Mouse (Mus musculus) heart, embryonic 10.5 days (tissue): ENCODE data around the gene Rbks. TPM values are rescaled to one million over a fixed set of nuclear protein-coding genes. Genes with fewer than 3 reads are reported as not detected.
"Not testable (repeated sequence)": the region's sequence is repeated elsewhere in the genome, so short reads cannot be mapped to it uniquely, and the experiment has no call there.

Experiments
- DNase-seq: peaks from one replicate; pipeline ENCODE4 v3.0.0-alpha.2; 2017; ENCODE audit warnings: low spot score
- H3K27ac ChIP-seq: fragments of 300-500 bp; sonication (generic); 2 replicates; pipeline ENCODE4 v1.5.1; 2016; ENCODE audit warnings: mild to moderate bottlenecking
- H3K27me3 ChIP-seq: fragments of 300-500 bp; sonication (generic); 2 replicates; pipeline ENCODE4 v1.6.1; 2016; ENCODE audit warnings: mild to moderate bottlenecking; ENCODE audit not compliant: poor library complexity, insufficient read depth, severe bottlenecking
- H3K36me3 ChIP-seq: fragments of 300-500 bp; sonication (generic); 2 replicates; pipeline ENCODE4 v1.6.1; 2016; ENCODE audit warnings: mild to moderate bottlenecking, moderate library complexity
- H3K4me1 ChIP-seq: fragments of 300-500 bp; sonication (generic); 2 replicates; pipeline ENCODE4 v1.6.1; 2016; ENCODE audit warnings: mild to moderate bottlenecking
- H3K4me3 ChIP-seq: fragments of 300-500 bp; sonication (generic); 2 replicates; pipeline ENCODE4 v1.5.1; 2016; ENCODE audit warnings: mild to moderate bottlenecking, moderate library complexity
- H3K9me3 ChIP-seq: fragments of 300-500 bp; sonication (generic); 2 replicates; pipeline ENCODE4 v1.6.1; 2016; ENCODE audit warnings: mild to moderate bottlenecking, moderate library complexity
- WGBS: fragments of 180-500 bp; shearing (Covaris S2); methylation state at CpG from one replicate; pipeline ENCODE4 v1.1.7; 2016; 5-methylcytosine and 5-hydroxymethylcytosine counted together
- microRNA-seq: library from miRNA; unstranded; fragments of <30 nt; microRNA quantifications from one replicate; pipeline ENCODE4, GENCODE M21; 2017
- polyA plus RNA-seq: library from polyadenylated mRNA; unstranded; fragments of >200 nt; fragmentation: Nextera tagmentation; extraction: Ambion mirVana; gene quantifications from 2 replicates; pipeline ENCODE4 v1.2.1, GENCODE M21; 2016

The Rbks gene
- polyA plus RNA-seq, 1 experiment from 2014 or later, result 6.8 TPM

GRCm38 (mm10) chr5:31588672-31589071 lies 108.8 kb downstream of the Rbks start:
- not testable (repeated sequence) for H3K4me3 ChIP-seq, H3K9me3 ChIP-seq, H3K36me3 ChIP-seq, H3K27me3 ChIP-seq, H3K27ac ChIP-seq, DNase-seq
- WGBS, result 84% methylated on average over 8 of the region's 8 CpGs
- peaks cover 14% of the 10 kb centered on the region for H3K4me1 ChIP-seq

- no peak overlapping the region for H3K27ac ChIP-seq
- DNase-seq, result no peak
- H3K36me3 ChIP-seq, result peaks cover 3% of the 10 kb centered on the region; the same call in 1 of the 2 replicates
- H3K4me1 ChIP-seq, result peaks cover 14% of the 10 kb centered on the region
- H3K27me3 ChIP-seq, result no peaks in the 10 kb centered on the region
- no peak overlapping the region for H3K4me3 ChIP-seq
- peaks cover 2% of the 10 kb centered on the region; the same call in 1 of the 2 replicates for H3K9me3 ChIP-seq
- 77% methylated on average over 2 of the region's 2 CpGs for WGBS
Observed at GRCm38 (mm10) chr5:31588016-31588415, 109.4 kb downstream of the Rbks start.

GRCm38 (mm10) chr5:31585526-31585925 lies 111.9 kb downstream of the Rbks start:
- no peaks in the 10 kb centered on the region for H3K27me3 ChIP-seq
- H3K4me1 ChIP-seq, result peaks cover 14% of the 10 kb centered on the region
- peaks cover 2% of the 10 kb centered on the region; the same call in 1 of the 2 replicates for H3K9me3 ChIP-seq
- H3K27ac ChIP-seq, result no peak overlapping the region
- DNase-seq, result no peak
- no peak overlapping the region for H3K4me3 ChIP-seq
- WGBS, result 88% methylated on average over 4 of the region's 4 CpGs
- peaks cover 3% of the 10 kb centered on the region; the same call in 1 of the 2 replicates for H3K36me3 ChIP-seq

GRCm38 (mm10) chr5:31583261-31583660 lies 114.2 kb downstream of the Rbks start:
- H3K4me1 ChIP-seq, result peaks cover 14% of the 10 kb centered on the region
- DNase-seq, result no peak
- H3K36me3 ChIP-seq, result no peaks in the 10 kb centered on the region; the same call in 1 of the 2 replicates
- H3K9me3 ChIP-seq, result 0 out of 2 replicates have a peak, but pooled peaks cover 2% of the 10 kb centered on the region
- no peak overlapping the region for H3K27ac ChIP-seq
- H3K4me3 ChIP-seq, result no peak overlapping the region
- H3K27me3 ChIP-seq, result no peaks in the 10 kb centered on the region
- WGBS, result 82% methylated on average over 2 of the region's 2 CpGs

GRCm38 (mm10) chr5:31581932-31582331 lies 115.5 kb downstream of the Rbks start:
- no peak overlapping the region for H3K27ac ChIP-seq
- H3K9me3 ChIP-seq, result 0 out of 2 replicates have a peak, but pooled peaks cover 2% of the 10 kb centered on the region
- no peak for DNase-seq
- no peaks in the 10 kb centered on the region for H3K27me3 ChIP-seq
- H3K36me3 ChIP-seq, result no peaks in the 10 kb centered on the region; the same call in 1 of the 2 replicates
- H3K4me1 ChIP-seq, result peaks cover 6% of the 10 kb centered on the region
- 67% methylated on average over 3 of the region's 3 CpGs for WGBS
- no peak overlapping the region for H3K4me3 ChIP-seq

GRCm38 (mm10) chr5:31581263-31581662 lies 116.2 kb downstream of the Rbks start:
- Histone ChIP-seq H3K36me3 (no peaks in the 10 kb centered on the region; the same call in 1 of the 2 replicates), H3K4me3 (no peak overlapping the region), H3K27ac (no peak overlapping the region), H3K27me3 (no peaks in the 10 kb centered on the region), H3K9me3 (0 out of 2 replicates have a peak, but pooled peaks cover 2% of the 10 kb centered on the region), H3K4me1 (no peaks in the 10 kb centered on the region)
- 77% methylated on average over 6 of the region's 6 CpGs for WGBS
- no peak for DNase-seq

GRCm38 (mm10) chr5:31576539-31576975 lies 120.9 kb downstream of the Rbks start:
- H3K27ac ChIP-seq, result no peak overlapping the region
- peaks cover 6% of the 10 kb centered on the region for H3K4me1 ChIP-seq
- no peaks in the 10 kb centered on the region for H3K27me3 ChIP-seq
- H3K4me3 ChIP-seq, result no peak overlapping the region
- H3K36me3 ChIP-seq, result no peaks in the 10 kb centered on the region
- no peak for DNase-seq
- 64% methylated on average over 7 of the region's 7 CpGs for WGBS
- H3K9me3 ChIP-seq, result no peaks in the 10 kb centered on the region

Small RNA genes within 50 kb of the gene (microRNA-seq; reads per million reads assigned to microRNA genes)
- gene Mir3473e, result not detected

Other genes starting within 250 kb of the Rbks start
- 49.5 and 56.9 TPM in 2 replicates for gene Zfp512, start 245.2 kb downstream of the Rbks start, polyA plus RNA-seq
- gene 4930548H24Rik, start 211.9 kb downstream of the Rbks start, polyA plus RNA-seq, result not detected in 2 replicates
- 70.2 and 81.7 TPM in 2 replicates for gene Gpn1, start 202.9 kb downstream of the Rbks start, polyA plus RNA-seq
- gene Slc4a1ap, start 170.6 kb downstream of the Rbks start, polyA plus RNA-seq, result 24.2 and 31.5 TPM in 2 replicates
- 21.7 and 22.5 TPM in 2 replicates for gene Supt7l, start 169.8 kb downstream of the Rbks start, polyA plus RNA-seq
- gene Mrpl33, start 100.7 kb downstream of the Rbks start, polyA plus RNA-seq, result 294 and 320 TPM in 2 replicates
- 40.8 and 43.6 TPM in 2 replicates for gene Babam2, start 57 bp upstream of the Rbks start, polyA plus RNA-seq